Mouse (Mus musculus): ENCODE results near the gene Slc25a33. TPM values are rescaled to one million over a fixed set of nuclear protein-coding genes. Genes with fewer than 3 reads are reported as not detected.
A peak's percentile ranks its signal among the peaks of the same experiment; 100 is the strongest.

Slc25a33 gene
- polyA plus RNA-seq, 1 experiment from 2014 or later, result 22.0 TPM

DNA sequence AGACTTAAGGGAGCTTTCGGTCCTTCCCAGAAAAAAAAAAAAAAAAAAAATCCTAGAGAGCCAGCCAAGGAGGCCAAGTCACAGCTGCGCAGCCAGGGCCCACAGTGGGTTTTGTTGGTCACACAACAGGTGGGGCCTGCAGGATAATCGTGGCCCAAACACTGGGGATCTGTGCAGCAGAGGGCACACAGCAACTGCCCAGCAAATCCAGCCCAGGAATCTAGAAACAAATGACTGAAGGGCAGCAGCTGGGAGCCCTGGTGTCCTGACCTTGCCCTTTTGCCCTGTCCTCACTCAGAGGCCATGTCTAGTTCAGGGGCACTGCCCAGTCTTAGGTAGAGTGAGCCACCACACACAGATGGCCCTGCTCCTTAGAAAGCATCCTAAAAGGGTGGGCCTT lies 41.8 kb downstream of the Slc25a33 start:
- H3K9me3 ChIP-seq (ENCODE audit: control insufficient read depth, low read length), result no peaks in the 10 kb centered on the region

DNA sequence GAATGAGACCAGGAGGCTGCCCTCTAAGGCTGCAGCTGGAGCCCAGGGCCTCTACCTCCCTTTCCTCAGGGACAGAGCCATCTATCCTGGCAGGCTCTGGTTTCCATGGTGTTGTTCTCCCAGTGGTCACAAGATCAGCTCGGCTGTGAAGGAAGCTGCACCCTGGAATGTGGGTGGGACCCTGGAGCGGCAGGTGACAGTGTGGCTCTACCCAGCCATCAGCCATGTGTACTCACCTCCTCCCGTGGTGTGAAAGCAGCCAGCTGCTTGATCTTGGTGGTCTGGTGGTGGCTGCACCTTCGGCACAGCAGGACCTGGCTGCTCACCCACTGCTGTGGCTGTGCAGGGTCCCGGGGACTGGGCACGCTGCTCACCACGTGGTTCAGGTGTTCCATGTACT lies 43.2 kb downstream of the Slc25a33 start:
- Histone ChIP-seq H3K27ac (ENCODE audit: low read depth, low read length) (no peak overlapping the region), H3K9me3 (ENCODE audit: control insufficient read depth, low read length) (no peaks in the 10 kb centered on the region), H3K4me1 (replicated peaks; ENCODE audit: control insufficient read depth, insufficient read depth, low read length) (peaks cover 15% of the 10 kb centered on the region), H3K27me3 (ENCODE audit: control insufficient read depth, insufficient read depth, low read length) (no peaks in the 10 kb centered on the region), H3K9ac (ENCODE audit: low read depth, low read length) (no peak overlapping the region), H3K4me3 (ENCODE audit: low read depth, low read length) (no peak overlapping the region), H3K36me3 (ENCODE audit: control insufficient read depth, insufficient read depth, low read length) (peaks cover 13% of the 10 kb centered on the region; the same call in 1 of the 2 replicates), H3K4me2 (replicated peaks; ENCODE audit: low read depth, low read length) (no peak overlapping the region)
- no peak for DNase-seq (ENCODE audit: low spot score)
- no peak for ATAC-seq (ENCODE audit: low FRiP score)
- 84% methylated on average over 7 of the region's 7 CpGs for WGBS

More for the DNA sequence above, 41.8 kb downstream of the Slc25a33 start:
- no peak overlapping the region for H3K4me2 ChIP-seq (replicated peaks; ENCODE audit: low read depth, low read length)
- DNase-seq (ENCODE audit: low spot score), result no peak
- peaks cover 3% of the 10 kb centered on the region; the same call in 1 of the 2 replicates for H3K36me3 ChIP-seq (ENCODE audit: control insufficient read depth, insufficient read depth, low read length)
- 90% methylated on average over 3 of the region's 3 CpGs for WGBS
- H3K27me3 ChIP-seq (ENCODE audit: control insufficient read depth, insufficient read depth, low read length), result no peaks in the 10 kb centered on the region
- H3K9ac ChIP-seq (ENCODE audit: low read depth, low read length), result no peak overlapping the region
- H3K27ac ChIP-seq (ENCODE audit: low read depth, low read length), result no peak overlapping the region
- no peak overlapping the region for H3K4me3 ChIP-seq (ENCODE audit: low read depth, low read length)
- no peak for ATAC-seq (ENCODE audit: low FRiP score)
- peaks cover 21% of the 10 kb centered on the region for H3K4me1 ChIP-seq (replicated peaks; ENCODE audit: control insufficient read depth, insufficient read depth, low read length)

DNA sequence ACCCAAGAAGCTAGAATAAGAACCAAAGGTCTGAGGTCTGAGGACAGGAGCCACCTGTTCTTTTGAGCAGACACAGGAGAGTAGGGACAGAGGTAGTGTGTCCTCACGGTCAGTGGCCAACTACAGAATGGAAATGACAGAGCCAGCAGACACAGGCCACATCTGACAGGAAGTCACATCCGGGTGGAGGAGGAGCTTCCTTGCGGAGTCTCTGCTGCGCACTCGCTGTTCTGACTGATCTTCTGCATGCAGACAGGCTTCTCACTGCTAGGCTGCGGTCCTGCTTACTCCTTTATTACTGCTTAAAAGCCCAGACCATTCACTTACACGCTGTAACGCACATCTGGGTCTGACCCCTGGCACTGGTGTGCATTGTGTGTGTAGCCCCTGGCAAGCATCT lies 45.3 kb downstream of the Slc25a33 start:
- H3K36me3 ChIP-seq (ENCODE audit: control insufficient read depth, insufficient read depth, low read length), result peaks cover 15% of the 10 kb centered on the region; the same call in 1 of the 2 replicates
- WGBS, result 80% methylated on average over 8 of the region's 8 CpGs
- no peak for DNase-seq (ENCODE audit: low spot score)
- no peak overlapping the region for H3K4me3 ChIP-seq (ENCODE audit: low read depth, low read length)
- no peak for ATAC-seq (ENCODE audit: low FRiP score)
- no peaks in the 10 kb centered on the region for H3K9me3 ChIP-seq (ENCODE audit: control insufficient read depth, low read length)
- H3K4me1 ChIP-seq (replicated peaks; ENCODE audit: control insufficient read depth, insufficient read depth, low read length), result peaks cover 9% of the 10 kb centered on the region
- no peak overlapping the region for H3K27ac ChIP-seq (ENCODE audit: low read depth, low read length)
- H3K9ac ChIP-seq (ENCODE audit: low read depth, low read length), result no peak overlapping the region
- H3K27me3 ChIP-seq (ENCODE audit: control insufficient read depth, insufficient read depth, low read length), result no peaks in the 10 kb centered on the region
- no peak overlapping the region for H3K4me2 ChIP-seq (replicated peaks; ENCODE audit: low read depth, low read length)

DNA sequence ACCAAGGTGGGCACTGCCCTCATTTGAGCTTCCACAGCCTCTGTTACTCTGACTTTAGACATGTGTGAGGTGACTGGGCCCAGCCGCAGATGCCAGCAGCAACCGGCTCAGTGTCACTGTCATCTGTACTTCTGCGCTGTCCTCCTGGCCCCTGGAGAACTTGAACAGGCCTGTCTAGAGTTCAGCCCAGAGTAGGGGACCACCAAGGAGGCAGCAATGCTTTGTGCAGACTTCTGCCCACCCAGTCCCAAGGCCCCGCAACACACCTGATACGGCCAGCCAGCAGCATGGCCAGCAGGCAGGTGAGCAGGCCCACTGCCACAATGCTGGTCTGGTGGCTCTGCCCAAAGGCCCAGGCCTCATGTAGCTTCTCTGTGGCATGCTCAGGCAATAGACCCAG lies 46.4 kb downstream of the Slc25a33 start:
- Histone ChIP-seq H3K36me3 (ENCODE audit: control insufficient read depth, insufficient read depth, low read length) (peaks cover 15% of the 10 kb centered on the region; the same call in 1 of the 2 replicates), H3K4me1 (replicated peaks; ENCODE audit: control insufficient read depth, insufficient read depth, low read length) (peaks cover 1% of the 10 kb centered on the region; the same call in 1 of the 2 replicates)
- 94% methylated on average over 5 of the region's 5 CpGs for whole genome bisulfite sequencing

DNA sequence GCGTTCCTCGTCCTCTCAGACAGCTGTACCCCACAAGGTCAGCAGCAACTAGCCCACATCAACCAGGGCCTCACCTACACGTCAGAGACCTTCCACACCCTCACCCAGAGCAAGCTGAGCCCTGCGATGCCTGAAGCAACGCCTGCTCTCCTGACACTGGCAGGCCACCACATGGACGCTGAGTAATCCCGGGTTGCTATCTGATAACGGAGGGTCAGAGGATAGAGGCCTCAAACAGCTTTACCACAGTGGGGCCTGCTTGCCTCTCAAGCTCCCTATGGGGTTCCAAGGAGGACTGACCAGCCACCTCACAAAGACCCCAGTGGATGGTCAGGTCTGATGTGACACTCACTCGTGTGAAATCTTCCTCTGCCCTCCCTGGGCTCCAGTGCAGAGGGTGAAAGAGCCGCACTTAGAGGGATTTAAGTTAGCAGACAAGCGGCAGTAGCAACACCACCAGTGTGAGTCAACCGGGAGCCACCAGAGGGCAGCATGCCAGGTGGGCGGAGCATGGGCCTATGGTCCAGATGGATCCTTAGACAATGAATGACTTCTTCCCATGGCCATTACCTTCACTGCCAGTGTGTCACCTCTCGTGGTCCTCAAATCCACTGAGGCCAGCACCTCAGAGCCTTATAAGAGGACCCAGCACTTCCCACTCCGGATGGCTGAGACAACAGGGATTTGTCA lies 48.3 kb downstream of the Slc25a33 start:
- Histone ChIP-seq H3K4me1 (replicated peaks; ENCODE audit: control insufficient read depth, insufficient read depth, low read length) (no peaks in the 10 kb centered on the region; the same call in 1 of the 2 replicates), H3K36me3 (ENCODE audit: control insufficient read depth, insufficient read depth, low read length) (peaks cover 15% of the 10 kb centered on the region; the same call in 1 of the 2 replicates)
- WGBS, result 76% methylated on average over 15 of the region's 15 CpGs

More for the DNA sequence above, 46.4 kb downstream of the Slc25a33 start:
- DNase-seq (ENCODE audit: low spot score), result no peak
- ATAC-seq (ENCODE audit: low FRiP score), result no peak
- H3K4me2 ChIP-seq (replicated peaks; ENCODE audit: low read depth, low read length), result no peak overlapping the region
- no peak overlapping the region for H3K27ac ChIP-seq (ENCODE audit: low read depth, low read length)
- H3K9ac ChIP-seq (ENCODE audit: low read depth, low read length), result no peak overlapping the region
- no peak overlapping the region for H3K4me3 ChIP-seq (ENCODE audit: low read depth, low read length)
- no peaks in the 10 kb centered on the region for H3K9me3 ChIP-seq (ENCODE audit: control insufficient read depth, low read length)
- H3K27me3 ChIP-seq (ENCODE audit: control insufficient read depth, insufficient read depth, low read length), result no peaks in the 10 kb centered on the region

DNA sequence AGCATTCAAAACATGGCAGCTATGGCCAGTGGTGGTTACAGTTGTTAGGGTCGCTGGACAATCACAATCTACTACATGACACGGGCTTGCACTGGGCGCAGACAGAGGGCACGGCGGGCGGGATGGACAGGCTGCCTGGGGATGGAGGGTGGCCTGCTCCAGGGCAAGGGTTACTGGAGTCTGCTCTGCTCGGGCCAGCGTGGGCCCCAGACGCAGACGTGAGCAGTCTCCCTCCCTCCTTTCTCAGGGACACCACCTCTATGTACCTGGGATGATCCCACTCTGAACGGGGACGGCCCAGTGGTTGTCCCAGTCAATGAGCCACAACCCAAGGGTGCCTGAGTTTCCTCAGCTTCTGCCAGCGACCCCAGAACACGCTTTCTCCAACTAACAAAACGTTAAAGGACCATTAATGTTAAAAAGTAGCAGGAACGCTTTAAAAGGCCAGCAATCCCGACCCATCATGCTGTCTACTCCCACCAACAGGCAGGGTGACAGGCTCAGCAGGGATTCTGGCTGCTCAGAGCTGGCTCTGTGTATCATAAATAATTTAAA lies 49.1 kb downstream of the Slc25a33 start:
- no peak overlapping the region for H3K27ac ChIP-seq (ENCODE audit: low read depth, low read length)
- no peak overlapping the region for H3K4me3 ChIP-seq (ENCODE audit: low read depth, low read length)
- H3K9ac ChIP-seq (ENCODE audit: low read depth, low read length), result no peak overlapping the region
- peaks cover 15% of the 10 kb centered on the region; the same call in 1 of the 2 replicates for H3K36me3 ChIP-seq (ENCODE audit: control insufficient read depth, insufficient read depth, low read length)
- 92% methylated on average over 17 of the region's 17 CpGs for WGBS
- no peak overlapping the region for H3K4me2 ChIP-seq (replicated peaks; ENCODE audit: low read depth, low read length)
- DNase-seq (ENCODE audit: low spot score) (no peak), ATAC-seq (ENCODE audit: low FRiP score) (no peak)
- no peaks in the 10 kb centered on the region for H3K27me3 ChIP-seq (ENCODE audit: control insufficient read depth, insufficient read depth, low read length)
- H3K4me1 ChIP-seq (replicated peaks; ENCODE audit: control insufficient read depth, insufficient read depth, low read length), result no peaks in the 10 kb centered on the region; the same call in 1 of the 2 replicates
- H3K9me3 ChIP-seq (ENCODE audit: control insufficient read depth, low read length), result no peaks in the 10 kb centered on the region

More for the DNA sequence above, 48.3 kb downstream of the Slc25a33 start:
- H3K9me3 ChIP-seq (ENCODE audit: control insufficient read depth, low read length), result no peaks in the 10 kb centered on the region
- H3K27me3 ChIP-seq (ENCODE audit: control insufficient read depth, insufficient read depth, low read length), result no peaks in the 10 kb centered on the region
- no peak overlapping the region for H3K27ac ChIP-seq (ENCODE audit: low read depth, low read length)
- ATAC-seq (ENCODE audit: low FRiP score) (no peak), DNase-seq (ENCODE audit: low spot score) (peak; percentile 70)
- H3K4me2 ChIP-seq (replicated peaks; ENCODE audit: low read depth, low read length), result no peak overlapping the region
- H3K9ac ChIP-seq (ENCODE audit: low read depth, low read length), result no peak overlapping the region
- H3K4me3 ChIP-seq (ENCODE audit: low read depth, low read length), result no peak overlapping the region

DNA sequence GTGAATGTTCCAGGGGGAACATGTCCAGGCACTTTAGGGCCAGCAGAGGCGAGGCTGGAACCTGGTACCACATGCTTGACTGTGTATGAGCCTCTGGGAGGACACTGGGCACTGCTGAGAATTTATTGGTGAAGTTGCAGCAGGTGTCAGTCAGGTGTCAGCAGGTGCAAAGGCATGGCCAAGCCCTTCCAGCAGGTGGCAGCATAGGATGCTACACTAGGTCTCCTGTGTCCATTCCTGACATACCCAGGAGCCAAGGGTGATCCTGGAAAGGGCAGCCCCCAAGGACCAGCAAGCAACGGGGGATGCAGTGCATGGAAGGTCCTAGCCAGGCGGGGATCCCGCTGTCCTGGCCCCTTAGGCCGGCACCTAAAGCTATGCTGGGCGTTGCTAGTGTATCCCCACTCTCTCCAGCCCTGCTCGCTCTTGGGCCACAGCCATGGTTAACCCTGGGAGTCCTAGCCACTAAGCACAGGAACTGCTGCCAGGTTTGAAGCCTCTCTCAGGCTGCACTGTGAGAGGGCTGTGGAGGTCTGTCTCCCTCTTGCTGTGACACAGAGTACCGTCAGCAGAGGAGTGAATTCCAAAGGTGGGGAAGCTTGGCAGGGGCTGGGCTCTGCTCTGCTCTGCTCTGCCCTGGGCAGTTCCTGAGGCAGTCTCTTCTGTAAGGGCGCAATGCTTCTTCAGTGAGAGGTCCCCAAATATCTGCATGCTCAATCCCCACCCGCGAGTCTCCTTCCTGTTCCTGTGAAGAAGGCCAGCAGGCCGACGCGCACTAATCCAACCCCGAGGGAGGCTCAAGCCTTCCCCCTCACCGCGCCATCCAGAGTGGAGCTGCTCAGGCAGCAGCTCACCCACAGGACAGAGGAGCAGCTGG lies 50.0 kb downstream of the Slc25a33 start:
- no peaks in the 10 kb centered on the region; the same call in 1 of the 2 replicates for H3K4me1 ChIP-seq (replicated peaks; ENCODE audit: control insufficient read depth, insufficient read depth, low read length)
- H3K9ac ChIP-seq (ENCODE audit: low read depth, low read length), result no peak overlapping the region
- H3K4me3 ChIP-seq (ENCODE audit: low read depth, low read length), result no peak overlapping the region
- DNase-seq (ENCODE audit: low spot score) (peak; percentile 33), ATAC-seq (ENCODE audit: low FRiP score) (no peak)
- H3K27ac ChIP-seq (ENCODE audit: low read depth, low read length), result no peak overlapping the region
- 87% methylated on average over 17 of the region's 17 CpGs for WGBS
- no peak overlapping the region for H3K4me2 ChIP-seq (replicated peaks; ENCODE audit: low read depth, low read length)
- H3K27me3 ChIP-seq (ENCODE audit: control insufficient read depth, insufficient read depth, low read length), result no peaks in the 10 kb centered on the region
- 0 out of 2 replicates have a peak, but pooled peaks cover 12% of the 10 kb centered on the region for H3K36me3 ChIP-seq (ENCODE audit: control insufficient read depth, insufficient read depth, low read length)
- no peaks in the 10 kb centered on the region for H3K9me3 ChIP-seq (ENCODE audit: control insufficient read depth, low read length)

DNA sequence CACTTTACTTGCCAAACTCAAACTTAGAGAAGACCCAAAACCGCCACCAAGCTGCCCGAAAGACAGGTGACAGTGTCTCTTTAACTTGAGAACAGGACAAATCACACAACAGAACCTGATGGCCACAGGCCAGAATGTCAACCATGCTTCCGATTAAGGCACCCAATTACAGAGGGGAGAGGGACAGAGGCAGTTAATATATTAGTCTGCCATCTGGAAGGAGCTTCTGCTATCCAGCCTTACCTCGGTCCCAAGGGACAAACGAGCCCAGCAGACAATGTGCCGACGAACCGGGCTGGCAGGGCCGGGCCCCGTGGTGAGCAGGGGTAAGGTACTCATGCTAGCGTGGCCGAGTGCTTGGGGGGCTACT lies 51.1 kb downstream of the Slc25a33 start:
- Histone ChIP-seq H3K27me3 (ENCODE audit: control insufficient read depth, insufficient read depth, low read length) (no peaks in the 10 kb centered on the region), H3K27ac (ENCODE audit: low read depth, low read length) (no peak overlapping the region), H3K9ac (ENCODE audit: low read depth, low read length) (no peak overlapping the region), H3K4me3 (ENCODE audit: low read depth, low read length) (no peak overlapping the region), H3K4me2 (replicated peaks; ENCODE audit: low read depth, low read length) (no peak overlapping the region), H3K36me3 (ENCODE audit: control insufficient read depth, insufficient read depth, low read length) (0 out of 2 replicates have a peak, but pooled peaks cover 16% of the 10 kb centered on the region), H3K4me1 (replicated peaks; ENCODE audit: control insufficient read depth, insufficient read depth, low read length) (no peaks in the 10 kb centered on the region; the same call in 1 of the 2 replicates), H3K9me3 (ENCODE audit: control insufficient read depth, low read length) (no peaks in the 10 kb centered on the region)
- DNase-seq (ENCODE audit: low spot score), result no peak
- 83% methylated on average over 12 of the region's 12 CpGs for WGBS
- ATAC-seq (ENCODE audit: low FRiP score), result no peak
